Mouse (Mus musculus): ENCODE measurements around the gene Gm9903. TPM values are rescaled to one million over a fixed set of nuclear protein-coding genes. Genes with fewer than 3 reads are reported as not detected.
A peak's percentile ranks its signal among the peaks of the same experiment; 100 is the strongest.

Gm9903 gene
- total and polyA plus RNA-seq, 3 experiments = 0.16 to 0.26 (median 0.21) TPM

DNA sequence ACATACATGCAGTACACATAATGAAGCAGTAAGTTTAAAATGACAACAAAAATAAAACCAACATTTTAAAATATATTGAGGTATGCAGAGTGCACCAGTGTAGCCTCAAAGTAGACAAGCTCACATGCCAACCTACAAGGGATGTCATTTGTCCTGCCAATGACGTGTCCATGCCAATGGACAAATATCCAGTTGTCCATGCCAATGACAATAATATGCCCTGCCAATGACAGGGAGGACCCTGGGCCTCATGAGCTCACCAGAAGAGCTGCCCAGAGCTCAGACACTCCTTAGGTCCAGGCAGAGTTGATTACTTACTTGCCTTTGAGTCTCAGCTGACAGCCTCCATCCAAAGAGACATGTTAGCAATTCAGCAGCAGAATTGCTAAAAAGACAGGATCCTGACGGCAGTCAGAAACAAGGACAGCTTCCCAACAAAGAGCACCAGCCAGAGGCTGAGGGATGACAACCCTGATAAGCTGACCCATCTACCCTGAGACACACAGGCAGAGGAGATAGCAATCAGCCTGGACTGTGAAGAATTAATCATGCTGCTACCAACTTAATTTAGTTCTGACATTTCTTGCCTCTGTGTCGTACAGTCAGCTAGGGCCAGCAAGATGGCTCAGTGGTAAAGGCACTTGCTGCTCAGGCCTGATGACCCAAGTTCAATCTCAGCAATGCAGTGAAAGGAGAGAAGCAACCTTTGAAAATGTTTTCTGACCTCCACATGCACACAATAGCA lies 8.1 kb downstream of the Gm9903 start:
- dilution Hi-C loops (cut with MboI; ENCODE audit: extremely low pct_ligation_motif_present, extremely low pct_unique_long_range_greater_than_20kb, low sequenced_read_pairs) (no loop called here), in situ Hi-C loops (cut with MboI; ENCODE audit: low pct_ligation_motif_present, low pct_unique_long_range_greater_than_20kb, low sequenced_read_pairs) (no loop called here)
- Histone ChIP-seq H3K36me3 (replicated peaks in 1 of 2; ENCODE audit: control insufficient read depth in 1 of 2, insufficient read depth in 1 of 2, low read length in 1 of 2) (peaks cover 35 to 69% of the 10 kb centered on the region in 2 experiments), H3K27ac (ENCODE audit: insufficient read depth, low read depth) (no peak overlapping the region), H3K4me1 (ENCODE audit: control insufficient read depth in 1 of 2, insufficient read depth in 2 of 2) (no peaks in the 10 kb centered on the region), H3K79me2 (replicated peaks; ENCODE audit: control insufficient read depth, extremely low read depth, insufficient read depth, poor library complexity, severe bottlenecking) (peaks cover 5% of the 10 kb centered on the region; the same call in 1 of the 2 replicates), H3K9me3 (replicated peaks; ENCODE audit: low read length) (no peaks in the 10 kb centered on the region), H3K27me3 (replicated peaks) (no peaks in the 10 kb centered on the region), H3K4me3 (replicated peaks in 1 of 3; ENCODE audit: low read depth in 2 of 3, low read length in 2 of 3, poor library complexity in 1 of 3) (no peak overlapping the region), H3K9ac (ENCODE audit: insufficient read depth, low read depth) (no peak overlapping the region), H3K4me2 (ENCODE audit: insufficient read depth, low read depth, poor library complexity, severe bottlenecking) (no peak overlapping the region)
- DNase-seq (ENCODE audit: extremely low read depth) = no peak
- TF ChIP-seq ZNF384 (IDR thresholded peaks at IDR 0.05; ENCODE audit: low read depth, low read length) = no peak
- TF ChIP-seq KAT2A (IDR thresholded peaks at IDR 0.05; ENCODE audit: insufficient replicate concordance, low read length) = no peak
- TF ChIP-seq HCFC1 (IDR thresholded peaks at IDR 0.05; ENCODE audit: low read depth, low read length) = no peak
- TF ChIP-seq BHLHE40 (IDR thresholded peaks at IDR 0.05; ENCODE audit: low read depth, low read length) = no peak
- TF ChIP-seq TBP (conservative IDR thresholded peaks at IDR 0.05; ENCODE audit: low read depth, low read length) = no peak
- TF ChIP-seq ETS1 (conservative IDR thresholded peaks at IDR 0.05; ENCODE audit: low read depth, low read length) = no peak
- TF ChIP-seq E2F4 (IDR thresholded peaks at IDR 0.05; ENCODE audit: insufficient replicate concordance, low read depth, low read length) = no peak
- no peak for TF ChIP-seq JUND (conservative IDR thresholded peaks at IDR 0.05; ENCODE audit: low read depth, low read length)
- TF ChIP-seq EP300 (IDR thresholded peaks at IDR 0.05; ENCODE audit: low read length) = no peak
- no peak for TF ChIP-seq IRF4 (IDR thresholded peaks at IDR 0.05; ENCODE audit: low read depth, low read length)
- no peak for TF ChIP-seq USF1 (IDR thresholded peaks at IDR 0.05; ENCODE audit: low read depth, low read length)
- TF ChIP-seq ZMIZ1 (IDR thresholded peaks at IDR 0.05; ENCODE audit: low read depth, low read length) = no peak
- no peak for TF ChIP-seq ELF1 (IDR thresholded peaks at IDR 0.05; ENCODE audit: low read depth, low read length)
- TF ChIP-seq MAX (IDR thresholded peaks at IDR 0.05; ENCODE audit: low read length) = no peak
- TF ChIP-seq NRF1 (IDR thresholded peaks at IDR 0.05; ENCODE audit: low read depth, low read length) = no peak
- TF ChIP-seq PAX5 (IDR thresholded peaks at IDR 0.05; ENCODE audit: low read length) = no peak

DNA sequence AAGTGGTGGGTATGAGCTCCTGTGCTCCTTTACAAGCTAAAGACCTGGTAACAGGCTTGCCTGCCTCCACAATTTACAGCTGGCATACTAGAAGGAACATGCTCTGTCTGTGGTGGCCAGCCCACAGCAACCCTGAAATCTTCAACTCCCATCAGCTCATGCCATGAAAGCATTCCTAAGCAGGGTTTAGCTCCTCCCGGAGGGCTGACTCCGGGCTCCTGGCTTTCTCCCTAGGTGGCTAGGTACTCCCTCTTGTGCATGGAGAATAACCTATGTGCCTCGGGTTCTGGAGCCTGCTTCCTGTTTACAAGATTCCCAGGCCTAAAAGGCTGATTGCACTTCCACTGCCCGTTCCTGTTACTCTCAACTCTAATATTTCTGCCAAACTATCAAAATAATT lies 9.1 kb downstream of the Gm9903 start:
- TF ChIP-seq MXI1 (IDR thresholded peaks at IDR 0.05; ENCODE audit: low read depth, low read length) (no peak), MAZ (IDR thresholded peaks at IDR 0.05; ENCODE audit: low read depth, low read length) (no peak), ZNF384 (IDR thresholded peaks at IDR 0.05; ENCODE audit: low read depth, low read length) (no peak), ZMIZ1 (IDR thresholded peaks at IDR 0.05; ENCODE audit: low read depth, low read length) (no peak), RCOR1 (conservative IDR thresholded peaks at IDR 0.05; ENCODE audit: low read depth, low read length) (no peak), IRF4 (IDR thresholded peaks at IDR 0.05; ENCODE audit: low read depth, low read length) (no peak), POLR2AphosphoS2 (IDR thresholded peaks at IDR 0.05; ENCODE audit: low read depth, low read length) (peak; percentile 66; the same call in 1 of the 2 replicates)
- no peak overlapping the region for H3K9ac ChIP-seq (ENCODE audit: insufficient read depth, low read depth)
- H3K4me1 ChIP-seq (ENCODE audit: control insufficient read depth in 1 of 2, insufficient read depth in 2 of 2) = no peaks in the 10 kb centered on the region
- H3K9me3 ChIP-seq (replicated peaks; ENCODE audit: low read length) = no peaks in the 10 kb centered on the region
- no peak overlapping the region for H3K4me3 ChIP-seq (replicated peaks in 1 of 3; ENCODE audit: low read depth in 2 of 3, low read length in 2 of 3, poor library complexity in 1 of 3)
- no peak overlapping the region for H3K27ac ChIP-seq (ENCODE audit: insufficient read depth, low read depth)
- peaks cover 5% of the 10 kb centered on the region; the same call in 1 of the 2 replicates for H3K79me2 ChIP-seq (replicated peaks; ENCODE audit: control insufficient read depth, extremely low read depth, insufficient read depth, poor library complexity, severe bottlenecking)
- no peak for DNase-seq (ENCODE audit: extremely low read depth)
- no peaks in the 10 kb centered on the region for H3K27me3 ChIP-seq (replicated peaks)
- dilution Hi-C loops (cut with MboI; ENCODE audit: extremely low pct_ligation_motif_present, extremely low pct_unique_long_range_greater_than_20kb, low sequenced_read_pairs) = no loop called here
- in situ Hi-C loops (cut with MboI; ENCODE audit: low pct_ligation_motif_present, low pct_unique_long_range_greater_than_20kb, low sequenced_read_pairs) = no loop called here
- H3K36me3 ChIP-seq (replicated peaks in 1 of 2; ENCODE audit: control insufficient read depth in 1 of 2, insufficient read depth in 1 of 2, low read length in 1 of 2) = peaks cover 45 to 80% of the 10 kb centered on the region in 2 experiments
- H3K4me2 ChIP-seq (ENCODE audit: insufficient read depth, low read depth, poor library complexity, severe bottlenecking) = no peak overlapping the region

Measured in CH12.LX (cell line).